Mouse (Mus musculus) bone marrow, adult 2 months (tissue): ENCODE measurements around the gene Nrde2.

Experiments
- CTCF ChIP-seq: fragments of 200-500 bp; IDR thresholded peaks from 2 replicates; pipeline ENCODE4 v1.5.1; 2011; ENCODE audit warnings: low read length, control low read depth; ENCODE audit not compliant: control insufficient read depth, insufficient read depth
- POLR2A ChIP-seq: fragments of 200-500 bp; IDR thresholded peaks from 2 replicates; pipeline ENCODE4 v1.6.1; 2011; ENCODE audit warnings: low read depth, mild to moderate bottlenecking, control low read depth, low read length, borderline replicate concordance; ENCODE audit not compliant: control insufficient read depth

GRCm38 (mm10) chr12:100143737-100144136, 15.7 kb downstream of the Nrde2 start:
- TF ChIP-seq POLR2A (no peak), CTCF (no peak)
